Mouse (Mus musculus) neural tube, embryonic 10.5 days (tissue): ENCODE measurements around the gene Ctf2.
"Not testable (repeated sequence)": the region's sequence is repeated elsewhere in the genome, so short reads cannot be mapped to it uniquely, and the experiment has no call there.

Experiments used
- DNase-seq: peaks from one replicate; pipeline ENCODE4 v3.0.0-alpha.2; 2017; ENCODE audit warnings: low spot score; ENCODE audit errors: extremely low spot score

Ctf2 gene

DNA sequence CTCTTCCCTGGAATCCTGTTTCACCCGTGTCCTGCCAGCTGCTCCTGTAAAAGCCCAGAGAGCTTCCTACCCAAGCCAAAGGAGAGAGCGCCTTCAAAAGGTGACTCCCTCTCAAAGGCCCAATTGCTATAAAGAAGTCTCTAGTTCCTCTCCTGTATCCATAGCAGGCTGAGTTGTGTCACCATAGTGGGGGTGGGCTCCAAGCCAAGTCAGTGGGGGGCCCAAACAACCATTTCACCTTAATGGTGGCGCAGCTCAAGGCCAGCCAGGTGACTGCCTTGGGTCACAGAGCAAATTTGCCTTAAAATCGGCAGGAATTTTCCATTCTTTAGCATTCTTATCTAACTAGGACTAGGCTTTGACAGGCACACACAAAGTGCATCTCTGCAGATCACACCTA, 17.1 kb downstream of the Ctf2 start:
- DNase-seq, result no peak

- DNase-seq, result peak; percentile 81
Observed at GRCm38 (mm10) chr7:127712461-127713385, 19.2 kb downstream of the Ctf2 start, which contains the start of gene Ctf1. Gene Ctf1, plus strand, starts transcription at chr7:127712736.

DNA sequence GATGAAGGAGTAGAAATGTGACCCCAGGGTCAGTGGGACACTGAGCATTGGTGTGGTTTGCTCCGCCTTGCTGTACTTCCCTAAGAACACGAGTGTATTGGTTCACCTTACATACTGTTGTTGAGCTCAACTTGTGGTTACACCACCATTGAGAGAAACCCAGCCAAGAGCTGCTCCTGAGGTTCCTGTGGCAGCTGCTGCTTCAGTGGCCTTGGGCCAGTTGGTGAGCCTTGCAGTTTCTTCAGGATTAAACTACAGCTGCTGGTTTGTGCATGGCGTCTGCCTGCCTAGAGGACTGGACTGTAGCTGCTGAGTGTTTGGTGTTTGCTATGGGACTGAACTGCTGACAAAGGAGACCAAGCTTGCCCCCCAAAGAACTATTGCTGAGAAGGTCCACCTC, 20.5 kb downstream of the Ctf2 start:
- DNase-seq, result no peak

GRCm38 (mm10) chr7:127711031-127711430, 20.9 kb downstream of the Ctf2 start:
- no peak for DNase-seq

- no peak for DNase-seq
Observed at GRCm38 (mm10) chr7:127709261-127709979, 22.5 kb downstream of the Ctf2 start.

DNA sequence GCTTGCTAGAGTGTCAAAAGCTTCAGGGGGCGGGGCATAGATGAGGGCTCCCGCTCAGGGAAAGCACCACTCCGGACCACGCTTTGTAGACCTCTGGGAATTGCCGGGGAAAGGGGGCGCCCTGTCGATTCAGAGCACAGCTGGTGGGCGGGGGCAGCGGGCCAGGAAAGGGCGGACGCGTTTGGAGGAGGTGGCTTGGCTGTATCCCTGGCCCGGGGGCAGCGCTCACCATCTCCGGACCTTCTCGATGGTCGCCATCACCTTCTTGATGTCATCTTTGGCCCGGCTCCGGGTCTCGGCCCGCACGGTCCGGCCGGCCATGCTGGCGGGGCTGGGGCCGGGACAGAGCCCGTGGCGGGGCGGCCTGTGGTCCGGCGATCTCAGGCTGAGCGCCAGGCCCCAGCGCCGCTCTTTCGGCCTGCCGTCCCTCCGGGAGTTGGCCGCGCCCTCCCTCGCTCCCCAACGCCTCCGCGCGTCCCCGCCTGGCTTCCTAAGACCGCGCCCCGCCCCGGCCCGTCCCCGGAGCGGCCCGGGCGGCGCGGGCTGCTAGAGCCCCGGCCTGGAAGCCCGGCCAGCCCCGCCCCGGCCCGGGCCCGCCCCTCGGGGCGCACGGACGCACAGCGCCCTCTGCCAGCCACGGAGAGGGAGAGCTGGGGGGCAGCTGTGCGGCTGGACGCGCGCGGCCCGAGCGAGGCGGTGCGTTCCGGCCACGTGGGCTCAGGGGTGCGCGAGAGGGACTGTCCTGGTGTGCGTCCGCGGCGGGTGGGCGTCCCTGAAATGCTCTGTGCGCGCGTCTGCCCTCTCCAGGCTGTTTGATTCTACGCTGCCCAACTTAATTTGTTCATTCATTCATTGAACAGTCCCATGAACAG, 23.5 kb downstream of the Ctf2 start, which contains the start of gene Bcl7c:
Gene Bcl7c (minus strand): TSS at position 727 of the 872 bp plus-strand sequence.
- peak; percentile 91 for DNase-seq

- no peak for DNase-seq
Observed at GRCm38 (mm10) chr7:127707957-127708206, 24.1 kb downstream of the Ctf2 start.

GRCm38 (mm10) chr7:127707045-127707956, 24.7 kb downstream of the Ctf2 start:
- DNase-seq, result no peak

DNA sequence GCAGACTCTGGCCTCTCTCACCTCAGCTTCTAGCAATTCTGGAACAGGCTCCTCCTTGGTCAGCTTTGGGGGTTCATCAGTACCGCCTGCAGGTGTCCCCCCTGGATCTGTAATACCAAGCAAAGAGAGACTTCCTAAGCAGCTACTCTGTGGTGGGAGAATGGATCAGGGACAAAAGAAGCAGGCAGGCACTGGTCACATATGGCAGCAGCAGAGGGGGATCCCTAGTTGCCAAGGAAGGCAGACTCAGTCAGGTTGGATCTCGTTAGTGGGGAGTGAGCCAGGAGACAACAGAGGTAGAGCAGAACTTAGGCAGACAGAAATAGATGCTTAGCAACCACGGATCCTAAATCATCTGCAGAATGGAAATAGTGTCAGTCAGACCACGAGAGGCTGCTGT, 26.3 kb downstream of the Ctf2 start:
- no peak for DNase-seq

DNA sequence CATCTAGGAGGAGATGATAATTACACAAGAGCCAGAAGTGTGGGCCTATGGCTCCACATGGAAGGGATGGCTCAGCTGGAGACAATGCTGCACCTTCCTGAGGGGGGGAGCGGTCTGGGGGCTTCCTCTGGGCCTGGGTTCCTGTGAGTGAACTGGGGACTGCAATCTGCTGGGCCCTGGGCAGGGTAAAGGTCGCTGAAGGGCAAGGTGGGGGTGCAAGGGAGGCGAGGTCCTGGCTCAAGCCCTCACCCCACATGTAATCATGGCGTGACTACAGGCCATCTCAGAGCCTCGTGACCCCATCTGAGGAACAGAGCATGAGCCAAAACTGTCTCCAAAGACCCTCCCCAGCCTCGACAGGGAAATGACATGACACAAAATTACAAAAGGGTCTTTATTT, 27.4 kb downstream of the Ctf2 start:
- no peak for DNase-seq

DNA sequence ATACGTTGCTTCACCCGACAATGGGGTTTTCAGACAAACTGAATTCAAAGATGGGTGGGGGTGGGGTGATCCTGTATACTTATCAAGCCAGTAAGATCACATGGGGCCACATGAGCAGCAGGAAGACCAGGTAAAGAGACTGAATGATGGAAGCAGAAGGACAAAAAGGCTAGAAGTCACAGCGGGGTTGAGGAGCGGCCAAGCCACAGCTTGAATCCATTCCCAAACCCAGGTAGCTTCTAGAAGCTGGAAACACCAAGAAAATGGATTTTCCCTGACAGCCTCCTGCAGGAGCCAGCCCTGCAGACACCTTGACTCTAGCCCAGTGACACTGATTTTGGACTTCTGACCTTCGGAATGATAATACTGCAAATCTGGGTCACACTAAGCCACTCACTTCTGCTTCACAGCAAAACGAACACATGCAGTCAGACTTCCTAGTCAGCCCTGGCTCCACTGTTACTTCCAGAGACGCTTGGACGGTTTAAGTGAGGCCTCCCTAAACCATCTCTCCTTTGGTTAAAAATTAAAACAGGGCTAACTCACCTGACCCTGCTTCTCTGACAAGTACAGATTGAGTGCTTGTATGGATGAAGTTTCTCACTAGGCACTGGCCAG, 28.3 kb downstream of the Ctf2 start:
- no peak for DNase-seq

GRCm38 (mm10) chr7:127700712-127701331, 31.1 kb downstream of the Ctf2 start:
- DNase-seq, result no peak

- no peak for DNase-seq
Observed at GRCm38 (mm10) chr7:127698986-127699385, 33.0 kb downstream of the Ctf2 start.

GRCm38 (mm10) chr7:127693730-127694129, 38.2 kb downstream of the Ctf2 start:
- DNase-seq, result not testable (repeated sequence)

DNA sequence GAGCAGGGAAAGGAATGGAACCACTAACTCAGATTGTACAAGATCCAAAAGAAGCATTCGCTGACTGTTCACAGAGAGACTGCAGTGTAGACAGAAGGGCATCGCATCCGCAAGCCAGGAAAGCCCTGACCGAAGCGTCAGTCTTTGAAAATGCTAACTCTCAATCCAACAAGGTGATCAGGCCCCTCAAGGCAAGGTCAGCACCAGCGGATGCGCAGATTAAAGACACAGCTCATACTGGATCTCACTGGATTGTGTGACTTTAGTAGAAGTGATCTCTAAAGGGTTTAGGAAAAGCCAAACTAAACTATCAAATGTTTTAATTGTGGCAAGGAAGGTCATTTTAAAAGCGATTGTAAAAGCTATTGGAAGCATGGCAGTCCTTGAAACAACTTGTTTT, 38.7 kb downstream of the Ctf2 start:
- DNase-seq, result no peak

GRCm38 (mm10) chr7:127691221-127691989, 40.6 kb downstream of the Ctf2 start:
- DNase-seq, result peak; percentile 58

DNA sequence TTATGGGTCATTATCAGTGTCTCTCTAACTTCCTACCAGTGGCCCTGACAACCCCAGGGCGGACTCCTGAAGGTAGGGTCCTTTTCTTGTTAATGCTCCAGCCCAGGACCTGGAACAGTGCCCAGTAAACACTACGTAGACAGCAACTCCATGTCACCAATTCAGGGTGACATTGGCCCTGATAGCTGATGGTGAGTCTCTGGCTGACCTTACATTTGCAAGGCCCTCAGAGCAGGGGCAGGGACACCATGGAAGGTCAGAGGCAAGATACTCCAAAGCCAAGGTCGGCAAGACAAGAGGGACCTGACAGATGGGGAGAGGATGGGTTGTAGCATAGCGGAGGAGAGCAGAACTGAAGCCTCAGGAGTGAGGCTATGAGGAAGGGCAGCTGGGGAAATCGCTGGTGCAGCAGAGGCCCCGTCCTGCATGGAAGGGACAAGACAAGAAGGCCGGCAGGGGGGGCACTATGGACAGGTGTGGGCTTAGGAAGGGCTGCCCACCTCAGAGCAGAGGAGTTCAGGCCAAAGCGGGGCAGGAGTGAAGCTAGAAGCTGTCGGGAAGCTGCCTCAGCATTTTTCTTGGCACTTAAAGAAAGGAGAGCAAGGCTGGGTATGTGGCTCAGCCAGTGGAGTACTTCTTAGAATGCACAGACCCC, 42.2 kb downstream of the Ctf2 start:
- DNase-seq, result no peak

- no peak for DNase-seq
Observed at GRCm38 (mm10) chr7:127688935-127689334, 43.0 kb downstream of the Ctf2 start.
